13 mouse cellular contexts compared by ENCODE assay signal in genomic region chr2:112593322-112593721, GRCm38 (mm10).
"Had no signal": no experiment of that assay in that cellular context is flagged by ENCODE, and none has a peak within 500 bp of the region (broad histone marks: within the 10 kb centered on the region; RNA-seq: fewer than 3 reads in every experiment).

No protein-coding gene starts in this region.

- H3K9me3 ChIP-seq: kidney, embryonic 15.5 days; midbrain, embryonic 10.5 days; neural tube, embryonic 12.5 days had no signal

- ATAC-seq: inflammation-experienced regulatory T-cells, adult 6 months; lung, postnatal 0 days had no signal

- H3K36me3 ChIP-seq: kidney, embryonic 15.5 days; midbrain, embryonic 10.5 days; neural tube, embryonic 12.5 days had no signal

- H3K27ac ChIP-seq: kidney, embryonic 15.5 days; liver, embryonic 14.5 days; midbrain, embryonic 10.5 days; neural tube, embryonic 12.5 days had no signal

- H3K9ac ChIP-seq: kidney, embryonic 15.5 days; liver, embryonic 14.5 days; neural tube, embryonic 12.5 days had no signal

- H3K27me3 ChIP-seq: kidney, embryonic 15.5 days; neural tube, embryonic 12.5 days had no signal

- H3K4me3 ChIP-seq: kidney, embryonic 15.5 days; midbrain, embryonic 10.5 days; neural tube, embryonic 12.5 days had no signal

- H3K4me2 ChIP-seq: kidney, embryonic 15.5 days; neural tube, embryonic 12.5 days had no signal

- DNase-seq: kidney, adult 18-20 months; kidney, postnatal 25 days; left cerebral cortex, postnatal 4 days; lung, adult 2 months; lung, postnatal 4 days; midbrain, embryonic 14.5 days; thymus, postnatal 36 days had no signal

- H3K4me1 ChIP-seq: kidney, embryonic 15.5 days had no signal
